Mouse (Mus musculus) heart, adult 2 months (tissue): ENCODE measurements around the gene Trim62. TPM values are rescaled to one million over a fixed set of nuclear protein-coding genes. Genes with fewer than 3 reads are reported as not detected.
A peak's percentile ranks its signal among the peaks of the same experiment; 100 is the strongest.
"Not testable (repeated sequence)": the region's sequence is repeated elsewhere in the genome, so short reads cannot be mapped to it uniquely, and the experiment has no call there.

Experiments used
- DNase-seq, 2 experiments: peaks; one replicate each; pipeline ENCODE4 v3.0.0; 2021
- H3K27ac ChIP-seq: fragments of 200-600 bp; 2 replicates; pipeline ENCODE4 v1.8.1; 2022
- H3K27me3 ChIP-seq: fragments of 200-500 bp; 2 replicates; pipeline ENCODE4 v1.6.1; 2012; ENCODE audit warnings: mild to moderate bottlenecking, low read length, inconsistent platforms, mixed read lengths; ENCODE audit not compliant: control insufficient read depth, insufficient read depth
- H3K36me3 ChIP-seq: fragments of 200-500 bp; 2 replicates; pipeline ENCODE4 v1.6.1; 2012; ENCODE audit warnings: low read length, inconsistent platforms; ENCODE audit not compliant: control insufficient read depth, insufficient read depth
- H3K4me1 ChIP-seq: fragments of 200-500 bp; 2 replicates; pipeline ENCODE4 v1.6.1; 2011; ENCODE audit warnings: low read length; ENCODE audit not compliant: control insufficient read depth, insufficient read depth
- H3K4me3 ChIP-seq: fragments of 200-600 bp; 2 replicates; pipeline ENCODE4 v1.8.1; 2022
- H3K79me2 ChIP-seq: fragments of 200-500 bp; replicated peaks from 2 replicates; pipeline ENCODE4 v1.6.1; 2012; ENCODE audit warnings: mild to moderate bottlenecking, inconsistent platforms, low read length, moderate library complexity, mixed read lengths; ENCODE audit not compliant: control insufficient read depth, insufficient read depth
- H3K9ac ChIP-seq: fragments of 200-500 bp; 2 replicates; pipeline ENCODE4 v1.6.1; 2012; ENCODE audit warnings: low read depth, mild to moderate bottlenecking, control low read depth, inconsistent platforms, low read length, mixed read lengths
- CTCF ChIP-seq: fragments of 200-600 bp; IDR thresholded peaks from 2 replicates; pipeline ENCODE4 v1.8.1; 2022; ENCODE audit warnings: antibody characterized with exemption, mild to moderate bottlenecking, moderate library complexity
- EP300 ChIP-seq: fragments of 200-500 bp; IDR thresholded peaks from 2 replicates; pipeline ENCODE4 v1.6.1; 2011; ENCODE audit warnings: low read depth, low read length, control low read depth; ENCODE audit not compliant: insufficient read depth
- POLR2A ChIP-seq: fragments of 200-500 bp; IDR thresholded peaks from 2 replicates; pipeline ENCODE4 v1.6.1; 2011; ENCODE audit warnings: mild to moderate bottlenecking, low read depth, low read length, control low read depth; ENCODE audit not compliant: insufficient read depth
- WGBS: fragments of 180-500 bp; shearing (Covaris S2); methylation state at CpG from one replicate; pipeline ENCODE4 v1.1.7; 2018; 5-methylcytosine and 5-hydroxymethylcytosine counted together
- intact Hi-C: fragments of 180-260 bp; cut with DNase I; formaldehyde crosslinking; loops from one replicate; pipeline ENCODE4 v1.15.1; 2025
- polyA plus RNA-seq: library from polyadenylated mRNA; depleted of rRNA; stranded (reverse); fragments of >200 nt; gene quantifications from 2 replicates; pipeline ENCODE4 v1.2.3, GENCODE M21; 2012
- total RNA-seq, 2 experiments: library from RNA; stranded (reverse); gene quantifications; 2 replicates each; pipeline ENCODE4 v1.2.3; 2021

The Trim62 gene
- total and polyA plus RNA-seq, 3 experiments = 1.2 to 1.5 (median 1.2) TPM

DNA sequence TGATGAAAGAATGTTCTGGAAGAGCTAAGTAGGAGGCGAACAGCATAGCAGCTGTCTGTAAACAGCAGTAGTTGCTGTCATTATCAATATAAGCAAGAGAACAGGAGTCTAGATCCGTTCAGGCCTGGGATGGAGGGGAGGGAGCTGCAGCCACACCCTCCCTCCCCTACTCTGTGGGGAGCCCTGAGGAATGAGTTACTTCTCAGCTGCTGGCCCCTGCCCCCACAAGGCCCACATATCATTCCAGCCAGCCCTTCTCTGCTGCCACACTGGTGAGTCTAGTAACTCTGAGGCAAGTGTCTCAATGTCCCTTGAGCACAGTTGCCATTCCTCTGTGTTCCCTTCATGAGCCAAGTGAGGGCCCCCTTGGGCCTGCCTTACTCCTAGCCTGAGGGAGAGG is 26.2 kb upstream of the Trim62 start:
- Histone ChIP-seq H3K4me3 (no peak overlapping the region), H3K4me1 (no peaks in the 10 kb centered on the region), H3K27ac (no peak overlapping the region), H3K9ac (no peak overlapping the region), H3K27me3 (no peaks in the 10 kb centered on the region), H3K36me3 (no peaks in the 10 kb centered on the region), H3K79me2 (no peaks in the 10 kb centered on the region)
- intact Hi-C loops = loop anchor here (5.0 kb wide), 3 partner anchors 50 to 240 kb away; partner anchors contain the start of genes Tlr12 and Zfp362
- no peak for DNase-seq
- WGBS = 81% methylated on average over 2 of the region's 2 CpGs
- TF ChIP-seq POLR2A = no peak
- TF ChIP-seq CTCF = no peak
- no peak for TF ChIP-seq EP300

DNA sequence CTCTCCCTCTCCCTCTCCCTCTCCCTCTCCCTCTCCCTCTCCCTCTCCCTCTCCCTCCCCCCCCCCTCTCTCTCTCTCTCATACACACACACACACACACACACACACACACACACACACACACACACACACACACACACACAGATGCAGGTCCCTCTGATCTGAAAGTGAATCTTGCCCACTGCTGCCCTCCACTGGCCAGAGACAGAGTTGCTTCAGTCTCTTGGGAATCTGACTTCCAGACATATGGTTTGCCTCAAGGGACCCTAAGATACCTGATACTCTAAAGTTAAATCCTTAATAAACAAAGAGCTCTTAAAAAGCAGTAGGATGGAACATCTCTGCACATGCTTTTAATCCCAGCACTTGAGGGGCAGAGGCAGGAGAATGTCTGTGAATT is 25.2 kb upstream of the Trim62 start:
- peak; percentile 50 to 68 for DNase-seq
- H3K4me3 ChIP-seq, H3K4me1 ChIP-seq, H3K36me3 ChIP-seq, H3K79me2 ChIP-seq, H3K27me3 ChIP-seq, H3K9ac ChIP-seq, H3K27ac ChIP-seq: not testable (repeated sequence)
- intact Hi-C loops = loop anchor here (1.0 to 5.0 kb wide), 4 partner anchors 51 to 241 kb away; partner anchors contain the start of genes Tlr12 and Zfp362
- TF ChIP-seq EP300 (peak; percentile 51; the same call in 1 of the 2 replicates), CTCF (peak; percentile 69)

DNA sequence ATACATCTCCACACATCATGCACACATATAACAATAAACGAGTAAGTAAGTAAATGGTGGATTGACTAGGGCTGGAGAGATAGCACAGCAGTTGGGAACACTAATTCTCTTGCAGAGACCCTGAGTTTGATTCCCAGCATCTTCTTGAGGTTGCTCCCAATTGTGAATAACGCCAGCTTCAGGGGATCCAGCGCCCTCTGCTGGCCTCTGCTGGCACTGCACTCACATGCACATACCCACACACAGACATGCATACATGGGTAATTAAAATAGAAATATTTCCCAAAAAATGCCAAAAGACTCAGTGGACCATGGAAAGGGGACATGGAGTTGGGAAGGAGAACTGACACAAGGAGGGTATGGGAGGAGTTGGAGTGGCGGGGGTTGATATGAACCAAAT is 24.5 kb upstream of the Trim62 start:
- no peak for DNase-seq
- 61% methylated on average over 4 of the region's 4 CpGs for WGBS

DNA sequence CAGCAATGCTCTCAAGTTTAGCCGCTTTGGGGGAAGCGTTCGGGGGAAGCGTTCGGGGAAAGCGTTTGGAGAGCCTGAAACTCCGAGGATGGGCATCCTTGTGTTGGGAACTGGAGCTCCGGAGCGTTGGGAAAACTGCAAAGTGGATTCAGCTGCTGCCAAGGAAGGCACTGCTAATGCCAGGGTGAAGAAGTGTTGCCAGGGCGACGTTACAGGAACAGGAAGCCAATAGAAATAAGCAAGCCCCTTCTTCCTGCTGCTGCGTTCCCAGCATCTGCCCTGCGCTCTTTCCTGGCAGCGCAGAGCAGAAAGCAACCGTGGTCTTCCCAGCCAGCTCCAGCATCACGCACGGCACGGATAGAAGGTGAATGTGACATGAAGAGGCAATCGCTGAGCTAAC is 10.4 kb upstream of the Trim62 start:
- intact Hi-C loops = no loop called here
- no peak for DNase-seq

More for the DNA sequence above, 24.5 kb upstream of the Trim62 start:
- no peaks in the 10 kb centered on the region for H3K4me1 ChIP-seq
- no peak overlapping the region for H3K9ac ChIP-seq
- no peak for TF ChIP-seq POLR2A
- TF ChIP-seq CTCF = peak; percentile 47
- no peak for TF ChIP-seq EP300
- H3K36me3 ChIP-seq = no peaks in the 10 kb centered on the region
- H3K27me3 ChIP-seq = no peaks in the 10 kb centered on the region
- no peaks in the 10 kb centered on the region for H3K79me2 ChIP-seq
- intact Hi-C loops = loop anchor here (1.0 to 5.0 kb wide), 4 partner anchors 52 to 242 kb away; partner anchors contain the start of genes Tlr12 and Zfp362
- no peak overlapping the region for H3K27ac ChIP-seq
- no peak overlapping the region for H3K4me3 ChIP-seq

DNA sequence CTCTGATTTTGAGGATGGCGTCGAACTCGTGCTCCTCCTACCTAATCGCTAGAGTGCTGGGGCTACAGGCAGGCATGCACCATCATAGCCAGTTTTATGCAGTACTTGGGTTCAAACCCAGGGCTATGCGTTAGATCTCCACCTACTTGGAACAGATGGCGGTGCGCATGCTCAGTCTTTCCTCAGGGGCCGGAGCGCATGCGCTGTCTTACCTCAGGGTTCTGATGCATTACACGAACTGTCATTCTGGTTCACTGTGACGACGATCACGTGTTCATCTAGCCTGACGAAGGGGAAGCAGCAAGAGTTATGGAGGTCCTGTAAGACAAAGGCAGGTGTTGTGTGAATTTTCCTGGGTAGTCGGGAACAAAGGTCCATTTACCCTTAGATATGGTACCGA is 9.3 kb upstream of the Trim62 start:
- no peak overlapping the region for H3K9ac ChIP-seq
- H3K79me2 ChIP-seq = 0 out of 2 replicates have a peak, but pooled peaks cover 2% of the 10 kb centered on the region
- H3K4me3 ChIP-seq = no peak overlapping the region
- no peak overlapping the region for H3K27ac ChIP-seq
- WGBS = 93% methylated on average over 17 of the region's 17 CpGs
- no peaks in the 10 kb centered on the region for H3K4me1 ChIP-seq
- H3K36me3 ChIP-seq = no peaks in the 10 kb centered on the region
- intact Hi-C loops = no loop called here
- TF ChIP-seq EP300 = no peak
- TF ChIP-seq CTCF = no peak
- no peak for TF ChIP-seq POLR2A
- peaks cover 8% of the 10 kb centered on the region for H3K27me3 ChIP-seq
- DNase-seq = no peak

More for the DNA sequence above, 10.4 kb upstream of the Trim62 start:
- TF ChIP-seq POLR2A (no peak), CTCF (no peak), EP300 (no peak)
- no peak overlapping the region for H3K4me3 ChIP-seq
- H3K9ac ChIP-seq = no peak overlapping the region
- WGBS = 38% methylated on average over 19 of the region's 19 CpGs
- H3K4me1 ChIP-seq = no peaks in the 10 kb centered on the region
- no peaks in the 10 kb centered on the region for H3K36me3 ChIP-seq
- no peak overlapping the region for H3K27ac ChIP-seq
- no peaks in the 10 kb centered on the region for H3K79me2 ChIP-seq
- peaks cover 3% of the 10 kb centered on the region for H3K27me3 ChIP-seq

DNA sequence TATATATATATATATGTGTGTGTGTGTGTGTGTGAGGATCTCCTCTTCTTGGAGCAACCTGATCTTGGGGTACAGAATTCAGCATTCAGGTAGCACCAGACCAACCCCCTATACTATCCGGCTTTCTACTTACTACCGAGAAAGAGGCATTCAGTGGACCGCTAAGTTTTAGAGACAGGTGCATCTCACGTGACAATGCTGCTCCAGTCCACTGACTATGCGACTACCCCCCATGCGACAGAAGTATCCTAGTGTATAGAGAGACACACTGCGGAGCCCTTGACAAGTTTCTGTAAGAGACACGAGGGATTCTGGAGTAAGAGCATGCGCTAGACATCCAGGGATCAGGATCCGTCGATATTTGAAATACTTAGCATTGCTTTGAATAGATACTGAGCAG is 7.9 kb upstream of the Trim62 start:
- no peak overlapping the region for H3K9ac ChIP-seq
- H3K4me1 ChIP-seq = no peaks in the 10 kb centered on the region
- TF ChIP-seq CTCF (no peak), EP300 (no peak), POLR2A (no peak)
- DNase-seq = no peak
- H3K36me3 ChIP-seq = no peaks in the 10 kb centered on the region
- peaks cover 8% of the 10 kb centered on the region for H3K27me3 ChIP-seq
- 86% methylated on average over 11 of the region's 11 CpGs for WGBS
- intact Hi-C loops = no loop called here
- H3K27ac ChIP-seq = no peak overlapping the region
- no peak overlapping the region for H3K4me3 ChIP-seq
- H3K79me2 ChIP-seq = 0 out of 2 replicates have a peak, but pooled peaks cover 2% of the 10 kb centered on the region
